In genomic region chr2:180042858-180043515, GRCm38 (mm10) we compare ENCODE assay signal across 8 mouse cellular contexts. TPM values are rescaled to one million over a fixed set of nuclear protein-coding genes. Genes with fewer than 3 reads are reported as not detected.
DNase-seq lines count a peak whose midpoint lies in the region; ATAC-seq and TF ChIP-seq lines count a peak whose summit lies in the region.

No protein-coding gene starts in this region.

- peak overlapping the region; percentile 66 for H3K4me2 ChIP-seq in forebrain, embryonic 12.5 days
- H3K4me2 ChIP-seq in hindbrain, embryonic 11.5 days (replicated peaks; ENCODE audit: low read depth, low read length): peak overlapping the region; percentile 77

- DNase-seq in MEL (ENCODE audit: low read depth, low spot score): peak; percentile 85
- DNase-seq in hindbrain, embryonic 11.5 days (ENCODE audit: low spot score): peak; percentile 83
- peak; percentile 58 to 73 for DNase-seq in layer of hippocampus, postnatal 36 days
- DNase-seq in lung, postnatal 4 days: peak; percentile 79 to 83
- peak; percentile 54 to 68 for DNase-seq in right cerebral cortex, adult 2 months (ENCODE audit: low spot score in 2 of 2)
- DNase-seq in c-Kit-positive CD71-positive TER-119-positive erythroid progenitor cells, embryonic 14.5 days (ENCODE audit: low spot score): no peak

- H3K4me3 ChIP-seq in MEL (ENCODE audit: control insufficient read depth in 1 of 2, insufficient read depth in 1 of 2, low read depth in 2 of 2, low read length in 2 of 2): peak overlapping the region; percentile 87 to 91
- peak overlapping the region; percentile 92 for H3K4me3 ChIP-seq in bone marrow, adult 2 months (replicated peaks; ENCODE audit: control insufficient read depth, low read depth, low read length)
- peak overlapping the region; percentile 91 for H3K4me3 ChIP-seq in forebrain, embryonic 12.5 days (replicated peaks)
- peak overlapping the region; percentile 96 for H3K4me3 ChIP-seq in hindbrain, embryonic 11.5 days (ENCODE audit: low read depth, low read length)

- H3K9ac ChIP-seq in MEL (ENCODE audit: control insufficient read depth, low read depth, low read length, poor library complexity, severe bottlenecking): peak overlapping the region; percentile 87
- peak overlapping the region; percentile 96 for H3K9ac ChIP-seq in forebrain, embryonic 12.5 days
- H3K9ac ChIP-seq in hindbrain, embryonic 11.5 days (ENCODE audit: low read depth, low read length): peak overlapping the region; percentile 96

- ATAC-seq in forebrain, embryonic 12.5 days (ENCODE audit: low FRiP score): peak; percentile 52
- peak; percentile 64 for ATAC-seq in hindbrain, embryonic 11.5 days (ENCODE audit: low FRiP score)

- no peak for TF ChIP-seq POLR2A in MEL (IDR thresholded peaks at IDR 0.05; ENCODE audit: control insufficient read depth in 1 of 2, insufficient read depth in 1 of 2, low read depth in 1 of 2, low read length in 2 of 2, poor library complexity in 1 of 2)
- TF ChIP-seq POLR2A in bone marrow, adult 2 months (IDR thresholded peaks at IDR 0.05; ENCODE audit: borderline replicate concordance, control insufficient read depth, low read depth, low read length): no peak

- TF ChIP-seq RAD21 in MEL (IDR thresholded peaks at IDR 0.05; ENCODE audit: low read depth, low read length): no peak

- H3K4me1 ChIP-seq in MEL (ENCODE audit: control insufficient read depth in 1 of 2, insufficient read depth in 2 of 2, low read length in 2 of 2): peaks cover 4 to 17% of the 10 kb centered on the region in 2 experiments; a peak in 3 of 4 replicates
- peaks cover 1% of the 10 kb centered on the region; the same call in 1 of the 2 replicates for H3K4me1 ChIP-seq in bone marrow, adult 2 months (ENCODE audit: control insufficient read depth, insufficient read depth, low read length)
- H3K4me1 ChIP-seq in forebrain, embryonic 12.5 days: peaks cover 38% of the 10 kb centered on the region
- H3K4me1 ChIP-seq in hindbrain, embryonic 11.5 days (replicated peaks; ENCODE audit: control insufficient read depth, insufficient read depth, low read length): peaks cover 16% of the 10 kb centered on the region

- H3K36me3 ChIP-seq in MEL (ENCODE audit: control insufficient read depth in 1 of 2, insufficient read depth in 2 of 2, low read length in 2 of 2): peaks cover 8 to 13% of the 10 kb centered on the region in 2 experiments
- H3K36me3 ChIP-seq in forebrain, embryonic 12.5 days (replicated peaks): peaks cover 25% of the 10 kb centered on the region
- peaks cover 9% of the 10 kb centered on the region for H3K36me3 ChIP-seq in hindbrain, embryonic 11.5 days (ENCODE audit: control insufficient read depth, insufficient read depth, low read length)

- TF ChIP-seq EP300 in MEL (IDR thresholded peaks at IDR 0.05; ENCODE audit: low read depth in 1 of 2, low read length in 2 of 2): no peak

- no peaks in the 10 kb centered on the region for H3K9me3 ChIP-seq in MEL (replicated peaks; ENCODE audit: insufficient read depth, low read length)
- H3K9me3 ChIP-seq in forebrain, embryonic 12.5 days: no peaks in the 10 kb centered on the region
- no peaks in the 10 kb centered on the region for H3K9me3 ChIP-seq in hindbrain, embryonic 11.5 days (ENCODE audit: control insufficient read depth, low read length)

- H3K27ac ChIP-seq in MEL (ENCODE audit: control insufficient read depth, low read depth, low read length): peak overlapping the region; percentile 43
- peak overlapping the region; percentile 93 for H3K27ac ChIP-seq in bone marrow, adult 2 months (ENCODE audit: control insufficient read depth, insufficient read depth, low read depth, low read length, poor library complexity)
- peak overlapping the region; percentile 98 for H3K27ac ChIP-seq in forebrain, embryonic 12.5 days
- H3K27ac ChIP-seq in hindbrain, embryonic 11.5 days (ENCODE audit: low read depth, low read length): peak overlapping the region; percentile 96

- peaks cover 43% of the 10 kb centered on the region for H3K79me2 ChIP-seq in MEL (ENCODE audit: control insufficient read depth, insufficient read depth, low read length, poor library complexity)

- under 1% methylated on average over 66 of the region's 66 CpGs for WGBS in bone marrow, adult 2 months
- WGBS in forebrain, embryonic 12.5 days: under 1% methylated on average over 65 of the region's 66 CpGs
- under 1% methylated on average over 51 of the region's 66 CpGs for WGBS in hindbrain, embryonic 11.5 days

- no peaks in the 10 kb centered on the region for H3K27me3 ChIP-seq in MEL (ENCODE audit: control insufficient read depth in 1 of 2, insufficient read depth in 2 of 2, low read length in 2 of 2)
- H3K27me3 ChIP-seq in forebrain, embryonic 12.5 days: no peaks in the 10 kb centered on the region
- no peaks in the 10 kb centered on the region for H3K27me3 ChIP-seq in hindbrain, embryonic 11.5 days (ENCODE audit: control insufficient read depth, insufficient read depth, low read length)

- TF ChIP-seq CTCF in MEL (IDR thresholded peaks at IDR 0.05 in 2 of 3, conservative IDR thresholded peaks at IDR 0.05 in 1 of 3; ENCODE audit: control insufficient read depth in 1 of 3, insufficient read depth in 1 of 3, low read depth in 2 of 3, low read length in 3 of 3, poor library complexity in 1 of 3, severe bottlenecking in 1 of 3): no peak
- TF ChIP-seq CTCF in bone marrow, adult 2 months (IDR thresholded peaks at IDR 0.05; ENCODE audit: control insufficient read depth, insufficient read depth, low read length): no peak

TF ChIP-seq in MEL, 35 proteins besides CTCF, POLR2A, EP300 and RAD21 (continues in another document):
- no peak for TF ChIP-seq ZC3H11A (IDR thresholded peaks at IDR 0.05; ENCODE audit: low read depth, low read length)
- TF ChIP-seq E2F4 (IDR thresholded peaks at IDR 0.05; ENCODE audit: borderline replicate concordance, low read depth, low read length): no peak; the same call in 1 of the 2 replicates
- TF ChIP-seq MAFK (IDR thresholded peaks at IDR 0.05; ENCODE audit: borderline replicate concordance, low read depth, low read length): no peak
- no peak for TF ChIP-seq RCOR1 (IDR thresholded peaks at IDR 0.05; ENCODE audit: low read depth, low read length)
- no peak for TF ChIP-seq GATA1 (IDR thresholded peaks at IDR 0.05; ENCODE audit: low read depth, low read length)
- no peak for TF ChIP-seq JUND (IDR thresholded peaks at IDR 0.05; ENCODE audit: low read depth, low read length)
- TF ChIP-seq TCF12 (IDR thresholded peaks at IDR 0.05; ENCODE audit: low read depth, low read length): no peak
- TF ChIP-seq TBP (IDR thresholded peaks at IDR 0.05; ENCODE audit: low read depth, low read length): no peak
- 0 out of 2 replicates have a peak, but pooled peaks have one; percentile 7 for TF ChIP-seq BHLHE40 (IDR thresholded peaks at IDR 0.05; ENCODE audit: borderline replicate concordance, low read depth, low read length)
- no peak for TF ChIP-seq MEF2A (IDR thresholded peaks at IDR 0.05; ENCODE audit: extremely low read depth, insufficient replicate concordance, low read depth, low read length, poor library complexity, severe bottlenecking)
- TF ChIP-seq SMC3 (IDR thresholded peaks at IDR 0.05; ENCODE audit: low read depth, low read length): no peak
- no peak for TF ChIP-seq ZNF384 (IDR thresholded peaks at IDR 0.05; ENCODE audit: low read depth, low read length)
- TF ChIP-seq ZMIZ1 (IDR thresholded peaks at IDR 0.05; ENCODE audit: low read depth, low read length): no peak
- peak; percentile 92 for TF ChIP-seq MAZ (IDR thresholded peaks at IDR 0.05; ENCODE audit: low read depth, low read length)

RNA-seq across cellular contexts. Expression of gene Ss18l1, which starts 0.7 kb away (rescaled TPM):
- total RNA-seq in MEL (2012; rRNA removed): 2.8 and 3.1 TPM in 2 replicates
- polyA plus RNA-seq in MEL (2012; ENCODE audit: insufficient read depth in 1 of 2, insufficient read length in 2 of 2, low read depth in 1 of 2, low replicate concordance in 2 of 2, missing spikeins in 1 of 2): 1 to 10 TPM in 1 of 2 experiments, not detected in 1; 4.3 TPM
- 1.4 and 1.9 TPM in 2 replicates for polyA plus RNA-seq in bone marrow, adult 2 months (2011; ENCODE audit: insufficient read depth, insufficient read length, low replicate concordance, missing spikeins)
- polyA plus RNA-seq in forebrain, embryonic 12.5 days (2016; fragmentation: Nextera tagmentation; extraction: Ambion mirVana): 25.0 and 29.4 TPM in 2 replicates
- polyA plus RNA-seq in hindbrain, embryonic 11.5 days (2014; fragmentation: Nextera tagmentation; extraction: Ambion mirVana): 18.5 and 19.9 TPM in 2 replicates
- 10 to 100 TPM; 42.2 to 43.7 TPM for total RNA-seq in layer of hippocampus, postnatal 36 days (2021)

RNA-seq across cellular contexts. Expression of gene Psma7, which starts 0.8 kb away (rescaled TPM):
- 515 and 606 TPM in 2 replicates for total RNA-seq in MEL (2012; rRNA removed)
- polyA plus RNA-seq in MEL (2012; ENCODE audit: insufficient read depth in 1 of 2, insufficient read length in 2 of 2, low read depth in 1 of 2, low replicate concordance in 2 of 2, missing spikeins in 1 of 2): 100 to 1,000 TPM; 394 to 458 TPM
- polyA plus RNA-seq in bone marrow, adult 2 months (2011; ENCODE audit: insufficient read depth, insufficient read length, low replicate concordance, missing spikeins): 81.3 and 149 TPM in 2 replicates
- 666 and 694 TPM in 2 replicates for polyA plus RNA-seq in forebrain, embryonic 12.5 days (2016; fragmentation: Nextera tagmentation; extraction: Ambion mirVana)
- polyA plus RNA-seq in hindbrain, embryonic 11.5 days (2014; fragmentation: Nextera tagmentation; extraction: Ambion mirVana): 756 and 797 TPM in 2 replicates
- 100 to 1,000 TPM; 164 to 173 TPM for total RNA-seq in layer of hippocampus, postnatal 36 days (2021)

RNA-seq across cellular contexts. Expression of gene Lsm14b, which starts 18.2 kb away (rescaled TPM):
- total RNA-seq in MEL (2012; rRNA removed): 33.9 and 34.2 TPM in 2 replicates
- 10 to 100 TPM in 1 of 2 experiments, not detected in 1; 44.4 TPM for polyA plus RNA-seq in MEL (2012; ENCODE audit: insufficient read depth in 1 of 2, insufficient read length in 2 of 2, low read depth in 1 of 2, low replicate concordance in 2 of 2, missing spikeins in 1 of 2)
- polyA plus RNA-seq in bone marrow, adult 2 months (2011; ENCODE audit: insufficient read depth, insufficient read length, low replicate concordance, missing spikeins): 19.9 and 37.9 TPM in 2 replicates
- 15.4 and 15.7 TPM in 2 replicates for polyA plus RNA-seq in forebrain, embryonic 12.5 days (2016; fragmentation: Nextera tagmentation; extraction: Ambion mirVana)
- polyA plus RNA-seq in hindbrain, embryonic 11.5 days (2014; fragmentation: Nextera tagmentation; extraction: Ambion mirVana): 13.5 and 14.6 TPM in 2 replicates
- total RNA-seq in layer of hippocampus, postnatal 36 days (2021): 100 to 1,000 TPM in 1 of 2 experiments, 10 to 100 TPM in 1; 97.5 to 105 TPM

RNA-seq across cellular contexts. Expression of gene Mtg2, which starts 27.4 kb away (rescaled TPM):
- 35.2 and 41.2 TPM in 2 replicates for total RNA-seq in MEL (2012; rRNA removed)
- polyA plus RNA-seq in MEL (2012; ENCODE audit: insufficient read depth in 1 of 2, insufficient read length in 2 of 2, low read depth in 1 of 2, low replicate concordance in 2 of 2, missing spikeins in 1 of 2): 10 to 100 TPM in 1 of 2 experiments, not detected in 1; 30.9 TPM
- 3.5 and 8.2 TPM in 2 replicates for polyA plus RNA-seq in bone marrow, adult 2 months (2011; ENCODE audit: insufficient read depth, insufficient read length, low replicate concordance, missing spikeins)
- polyA plus RNA-seq in forebrain, embryonic 12.5 days (2016; fragmentation: Nextera tagmentation; extraction: Ambion mirVana): 31.5 and 31.6 TPM in 2 replicates
- polyA plus RNA-seq in hindbrain, embryonic 11.5 days (2014; fragmentation: Nextera tagmentation; extraction: Ambion mirVana): 26.3 and 31.5 TPM in 2 replicates
- total RNA-seq in layer of hippocampus, postnatal 36 days (2021): 10 to 100 TPM; 18.3 to 25.3 TPM

Comparison
In these comparisons a context has a peak if more than half of its experiments do, and no peak if none do; other contexts are left out.
1. H3K27ac ChIP-seq: peak in every context shown above with its lines; median percentile 98 in forebrain, embryonic 12.5 days; 96 in hindbrain, embryonic 11.5 days; 93 in bone marrow, adult 2 months; 43 in MEL.